Mouse (Mus musculus): Measurements from ENCODE around the gene Pacs1. TPM values are rescaled to one million over a fixed set of nuclear protein-coding genes. Genes with fewer than 3 reads are reported as not detected.

The Pacs1 gene
- total RNA-seq (2014; rRNA removed; ENCODE audit: low replicate concordance), result 11.3 and 45.7 TPM in 2 replicates
- 7.2 and 7.4 TPM in 2 replicates for polyA plus RNA-seq (2015; fragmentation: Nextera tagmentation; extraction: Ambion mirVana)

DNA sequence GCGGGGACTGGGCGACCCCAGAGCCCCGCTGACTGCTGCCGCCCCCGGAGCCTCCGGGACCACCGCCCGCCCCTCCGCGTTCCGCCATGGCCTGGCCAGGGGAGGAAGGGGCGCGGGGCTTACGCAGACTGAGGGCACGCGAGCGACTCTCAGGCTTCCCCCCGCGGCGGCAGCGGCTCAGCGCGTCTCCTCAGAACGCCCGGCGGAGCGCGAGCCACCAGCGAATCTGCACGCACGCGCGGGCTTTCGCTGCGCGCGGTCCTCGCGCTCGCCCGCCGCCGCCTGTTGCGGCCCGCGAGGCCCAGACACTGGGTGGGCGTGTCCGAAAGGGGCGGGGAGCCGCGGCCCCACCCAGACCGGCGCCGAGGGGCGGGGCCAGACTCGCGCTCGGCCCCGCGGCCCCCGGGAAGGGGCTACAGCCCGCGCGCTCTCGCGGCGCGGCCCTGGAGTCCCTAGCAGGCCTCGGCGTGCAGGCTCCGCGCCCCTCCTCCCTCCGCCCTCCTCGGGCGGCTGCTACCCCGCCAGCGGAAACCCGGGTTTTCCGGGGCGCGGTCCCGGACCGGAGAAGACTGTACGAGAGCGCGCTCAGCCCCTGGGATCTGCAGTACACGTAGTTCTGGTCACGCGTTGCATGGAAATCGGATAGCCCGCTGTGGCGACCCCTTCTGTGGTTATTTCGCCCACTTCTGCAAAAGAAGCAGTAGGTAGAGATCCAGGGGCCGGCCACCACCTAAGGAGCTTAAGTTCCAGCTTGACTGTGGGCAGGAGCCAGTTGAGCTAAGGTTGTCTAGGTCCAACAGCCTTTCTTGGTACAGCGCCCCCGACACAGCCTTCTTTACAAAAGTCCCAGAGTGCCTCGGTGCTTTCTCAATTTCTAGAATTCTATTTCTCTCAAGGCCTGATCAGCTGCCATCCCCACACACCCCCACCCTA lies at the start of gene Pacs1:
Gene Pacs1, minus strand, starts transcription at position 319 of the 933 bp plus-strand sequence.
- Histone ChIP-seq H3K4me2 (ENCODE audit: low read depth, low read length) (peak within 1 kb of the TSS; percentile 98), H3K4me1 (ENCODE audit: control insufficient read depth, insufficient read depth) (peaks cover 14% of the 10 kb centered on the region), H3K27me3 (ENCODE audit: control insufficient read depth, insufficient read depth, low read length) (no peaks in the 10 kb centered on the region), H3K27ac (ENCODE audit: low read depth) (peak within 1 kb of the TSS; percentile 93), H3K36me3 (replicated peaks; ENCODE audit: control insufficient read depth, insufficient read depth, low read length) (peaks cover 29% of the 10 kb centered on the region), H3K9me3 (replicated peaks; ENCODE audit: control insufficient read depth, low read length) (no peaks in the 10 kb centered on the region), H3K4me3 (ENCODE audit: low read depth, low read length) (peak within 1 kb of the TSS; percentile 80), H3K9ac (replicated peaks; ENCODE audit: low read depth, low read length) (peak within 1 kb of the TSS; percentile 79)
- DNase-seq (ENCODE audit: low spot score), result peak; percentile 91
- WGBS, result under 1% methylated on average over 80 of the region's 97 CpGs
- peak; percentile 92 for ATAC-seq (ENCODE audit: insufficient read depth, low read depth)
- TF ChIP-seq CTCF (IDR thresholded peaks at IDR 0.05; ENCODE audit: low read depth), result no peak

- H3K4me2 ChIP-seq (ENCODE audit: low read depth, low read length), result no peak overlapping the region
- no peak overlapping the region for H3K4me3 ChIP-seq (ENCODE audit: low read depth, low read length)
- no peaks in the 10 kb centered on the region for H3K4me1 ChIP-seq (ENCODE audit: control insufficient read depth, insufficient read depth)
- DNase-seq (ENCODE audit: low spot score) (no peak), ATAC-seq (ENCODE audit: insufficient read depth, low read depth) (no peak)
- H3K27me3 ChIP-seq (ENCODE audit: control insufficient read depth, insufficient read depth, low read length), result no peaks in the 10 kb centered on the region
- H3K36me3 ChIP-seq (replicated peaks; ENCODE audit: control insufficient read depth, insufficient read depth, low read length), result no peaks in the 10 kb centered on the region
- H3K27ac ChIP-seq (ENCODE audit: low read depth), result no peak overlapping the region
- 81% methylated on average over 8 of the region's 8 CpGs for WGBS
- H3K9ac ChIP-seq (replicated peaks; ENCODE audit: low read depth, low read length), result no peak overlapping the region
- TF ChIP-seq EP300 (IDR thresholded peaks at IDR 0.05; ENCODE audit: low read depth), result no peak
- TF ChIP-seq CTCF (IDR thresholded peaks at IDR 0.05; ENCODE audit: low read depth), result no peak
- no peaks in the 10 kb centered on the region for H3K9me3 ChIP-seq (replicated peaks; ENCODE audit: control insufficient read depth, low read length)
Measured at GRCm38 (mm10) chr19:5313189-5313588, 40.3 kb upstream of the Pacs1 start.

- no peak for ATAC-seq (ENCODE audit: insufficient read depth, low read depth)
- 82% methylated on average over 7 of the region's 7 CpGs for WGBS
Measured at GRCm38 (mm10) chr19:5309025-5309424, 36.1 kb upstream of the Pacs1 start.

DNA sequence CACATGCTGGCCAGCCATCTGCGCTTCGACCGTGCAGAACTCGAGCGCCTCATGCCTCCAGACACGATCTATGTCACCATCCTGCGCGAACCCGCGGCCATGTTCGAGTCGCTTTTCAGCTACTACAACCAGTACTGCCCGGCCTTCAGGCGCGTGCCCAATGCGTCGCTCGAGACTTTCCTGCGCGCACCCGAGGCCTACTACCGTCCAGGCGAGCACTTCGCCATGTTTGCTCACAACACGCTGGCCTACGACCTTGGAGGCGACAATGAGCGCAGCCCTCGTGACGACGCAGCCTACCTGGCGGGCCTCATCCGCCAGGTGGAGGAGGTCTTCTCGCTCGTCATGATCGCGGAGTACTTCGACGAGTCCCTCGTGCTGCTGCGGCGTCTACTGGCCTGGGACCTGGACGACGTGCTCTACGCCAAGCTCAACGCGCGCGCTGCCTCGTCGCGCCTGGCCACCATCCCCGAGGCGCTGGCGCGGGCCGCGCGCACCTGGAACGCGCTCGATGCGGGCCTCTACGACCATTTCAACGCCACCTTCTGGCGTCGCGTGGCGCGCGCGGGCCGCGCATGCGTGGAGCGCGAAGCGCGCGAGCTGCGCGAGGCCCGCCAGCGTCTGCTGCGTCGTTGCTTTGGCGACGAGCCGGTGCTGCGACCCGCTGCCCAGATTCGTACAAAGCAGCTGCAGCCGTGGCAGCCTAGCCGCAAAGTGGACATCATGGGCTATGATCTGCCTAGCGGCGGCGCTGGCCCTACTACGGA lies 34.2 kb upstream of the Pacs1 start:
- DNase-seq (ENCODE audit: low spot score) (no peak), ATAC-seq (ENCODE audit: insufficient read depth, low read depth) (peak; percentile 14; the same call in 1 of the 2 replicates)
- H3K4me2 ChIP-seq (ENCODE audit: low read depth, low read length), result peak overlapping the region; percentile 27
- TF ChIP-seq EP300 (IDR thresholded peaks at IDR 0.05; ENCODE audit: low read depth) (no peak), CTCF (IDR thresholded peaks at IDR 0.05; ENCODE audit: low read depth) (no peak)
- no peaks in the 10 kb centered on the region for H3K4me1 ChIP-seq (ENCODE audit: control insufficient read depth, insufficient read depth)
- peak overlapping the region; percentile 4; the same call in 1 of the 2 replicates for H3K4me3 ChIP-seq (ENCODE audit: low read depth, low read length)
- no peaks in the 10 kb centered on the region for H3K36me3 ChIP-seq (replicated peaks; ENCODE audit: control insufficient read depth, insufficient read depth, low read length)
- H3K27me3 ChIP-seq (ENCODE audit: control insufficient read depth, insufficient read depth, low read length), result peaks cover 6% of the 10 kb centered on the region; the same call in 1 of the 2 replicates
- no peak overlapping the region for H3K27ac ChIP-seq (ENCODE audit: low read depth)
- no peaks in the 10 kb centered on the region for H3K9me3 ChIP-seq (replicated peaks; ENCODE audit: control insufficient read depth, low read length)
- 36% methylated on average over 98 of the region's 98 CpGs for WGBS
- H3K9ac ChIP-seq (replicated peaks; ENCODE audit: low read depth, low read length), result no peak overlapping the region

More at GRCm38 (mm10) chr19:5309025-5309424, 36.1 kb upstream of the Pacs1 start:
- H3K27me3 ChIP-seq (ENCODE audit: control insufficient read depth, insufficient read depth, low read length), result peaks cover 6% of the 10 kb centered on the region; the same call in 1 of the 2 replicates
- H3K4me3 ChIP-seq (ENCODE audit: low read depth, low read length), result no peak overlapping the region
- H3K9me3 ChIP-seq (replicated peaks; ENCODE audit: control insufficient read depth, low read length), result no peaks in the 10 kb centered on the region
- no peaks in the 10 kb centered on the region for H3K4me1 ChIP-seq (ENCODE audit: control insufficient read depth, insufficient read depth)
- no peaks in the 10 kb centered on the region for H3K36me3 ChIP-seq (replicated peaks; ENCODE audit: control insufficient read depth, insufficient read depth, low read length)
- TF ChIP-seq CTCF (IDR thresholded peaks at IDR 0.05; ENCODE audit: low read depth) (no peak), EP300 (IDR thresholded peaks at IDR 0.05; ENCODE audit: low read depth) (no peak)
- no peak overlapping the region for H3K9ac ChIP-seq (replicated peaks; ENCODE audit: low read depth, low read length)
- DNase-seq (ENCODE audit: low spot score), result no peak
- no peak overlapping the region for H3K27ac ChIP-seq (ENCODE audit: low read depth)
- no peak overlapping the region for H3K4me2 ChIP-seq (ENCODE audit: low read depth, low read length)

- ATAC-seq (ENCODE audit: insufficient read depth, low read depth) (no peak), DNase-seq (ENCODE audit: low spot score) (no peak)
- Histone ChIP-seq H3K4me2 (ENCODE audit: low read depth, low read length) (no peak overlapping the region), H3K9ac (replicated peaks; ENCODE audit: low read depth, low read length) (no peak overlapping the region), H3K9me3 (replicated peaks; ENCODE audit: control insufficient read depth, low read length) (no peaks in the 10 kb centered on the region), H3K4me3 (ENCODE audit: low read depth, low read length) (no peak overlapping the region), H3K36me3 (replicated peaks; ENCODE audit: control insufficient read depth, insufficient read depth, low read length) (no peaks in the 10 kb centered on the region), H3K27ac (ENCODE audit: low read depth) (no peak overlapping the region), H3K27me3 (ENCODE audit: control insufficient read depth, insufficient read depth, low read length) (peaks cover 6% of the 10 kb centered on the region; the same call in 1 of the 2 replicates), H3K4me1 (ENCODE audit: control insufficient read depth, insufficient read depth) (no peaks in the 10 kb centered on the region)
- TF ChIP-seq CTCF (IDR thresholded peaks at IDR 0.05; ENCODE audit: low read depth) (peak; percentile 45), EP300 (IDR thresholded peaks at IDR 0.05; ENCODE audit: low read depth) (no peak)
- WGBS, result 84% methylated on average over 6 of the region's 6 CpGs
Measured at GRCm38 (mm10) chr19:5306279-5306678, 33.4 kb upstream of the Pacs1 start.
